Mouse (Mus musculus) myocyte (in vitro differentiated cells): ENCODE measurements around the gene Pgap2. TPM values are rescaled to one million over a fixed set of nuclear protein-coding genes. Genes with fewer than 3 reads are reported as not detected.
A peak's percentile ranks its signal among the peaks of the same experiment; 100 is the strongest.

Source experiments
- H3K27me3 ChIP-seq: one replicate; pipeline ENCODE4 v1.6.1; 2011; ENCODE audit not compliant: control insufficient read depth, insufficient read depth, insufficient read length
- H3K36me3 ChIP-seq: one replicate; pipeline ENCODE4 v1.6.1; 2011; ENCODE audit not compliant: control insufficient read depth, insufficient read depth
- H3K4me2 ChIP-seq: one replicate; pipeline ENCODE4 v1.6.1; 2011; ENCODE audit warnings: low read depth, control low read depth
- H3K4me3 ChIP-seq: one replicate; pipeline ENCODE4 v1.5.1; 2011; ENCODE audit warnings: mild to moderate bottlenecking, control low read depth, moderate library complexity
- H3K79me2 ChIP-seq: one replicate; pipeline ENCODE4 v1.6.1; 2011; ENCODE audit not compliant: control insufficient read depth, insufficient read depth
- H3ac ChIP-seq: one replicate; pipeline ENCODE4 v1.6.1; 2011; ENCODE audit not compliant: control insufficient read depth, insufficient read length
- CEBPB ChIP-seq: IDR thresholded peaks from 2 replicates; pipeline ENCODE4 v1.6.1; 2011; ENCODE audit warnings: mild to moderate bottlenecking, moderate library complexity; ENCODE audit not compliant: poor library complexity, insufficient read depth, severe bottlenecking
- E2F4 ChIP-seq: IDR thresholded peaks from one replicate; pipeline ENCODE4 v1.6.1; 2011; ENCODE audit warnings: mild to moderate bottlenecking, control low read depth, moderate library complexity; ENCODE audit not compliant: insufficient read depth
- MAX ChIP-seq: IDR thresholded peaks from one replicate; pipeline ENCODE4 v1.6.1; 2011; ENCODE audit warnings: low read depth, mild to moderate bottlenecking, control low read depth
- MYOD1 ChIP-seq, 3 experiments: IDR thresholded peaks; one replicate each; pipeline ENCODE4 v1.6.1; 2011; ENCODE audit warnings: control low read depth in 2 of 3, low read depth in 2 of 3, mild to moderate bottlenecking in 2 of 3, moderate library complexity in 1 of 3; ENCODE audit not compliant: insufficient read length in 2 of 3, control insufficient read depth in 1 of 3
- MYOG ChIP-seq, 3 experiments: IDR thresholded peaks; one replicate each; pipeline ENCODE4 v1.6.1; 2011; ENCODE audit warnings: control low read depth in 2 of 3, low read depth in 2 of 3, mild to moderate bottlenecking in 2 of 3; ENCODE audit not compliant: insufficient read length in 2 of 3, control insufficient read depth in 1 of 3, insufficient read depth in 1 of 3
- POLR2A ChIP-seq: IDR thresholded peaks from one replicate; pipeline ENCODE4 v1.6.1; 2011; ENCODE audit warnings: low read depth, mild to moderate bottlenecking, control low read depth, moderate library complexity; ENCODE audit not compliant: insufficient read length
- POLR2AphosphoS2 ChIP-seq: IDR thresholded peaks from one replicate; pipeline ENCODE4 v1.6.1; 2011; ENCODE audit warnings: low read depth, control low read depth; ENCODE audit not compliant: insufficient read length
- REST ChIP-seq: IDR thresholded peaks from one replicate; pipeline ENCODE4 v1.6.1; 2011; ENCODE audit warnings: mild to moderate bottlenecking, control low read depth, moderate library complexity; ENCODE audit not compliant: insufficient read depth, insufficient read length
- SRF ChIP-seq: IDR thresholded peaks from one replicate; pipeline ENCODE4 v1.6.1; 2011; ENCODE audit warnings: low read depth; ENCODE audit not compliant: control insufficient read depth, insufficient read length
- TCF12 ChIP-seq: IDR thresholded peaks from one replicate; pipeline ENCODE4 v1.6.1; 2011; ENCODE audit warnings: mild to moderate bottlenecking, control low read depth; ENCODE audit not compliant: poor library complexity, insufficient read depth, severe bottlenecking
- TCF3 ChIP-seq: IDR thresholded peaks from one replicate; pipeline ENCODE4 v1.6.1; 2011; ENCODE audit warnings: low read depth, control low read depth; ENCODE audit not compliant: insufficient read length
- USF1 ChIP-seq: IDR thresholded peaks from one replicate; pipeline ENCODE4 v1.6.1; 2011; ENCODE audit warnings: low read depth, mild to moderate bottlenecking, control low read depth, moderate library complexity
- polyA plus RNA-seq: library from polyadenylated mRNA; unstranded; fragments of >200 nt; fragmentation: generic; extraction: Trizol; gene quantifications from one replicate; pipeline ENCODE4 v1.2.1, GENCODE M21; 2012; ENCODE audit warnings: missing spikeins

Pgap2 gene
- polyA plus RNA-seq, 1 experiment, result 33.3 TPM

DNA sequence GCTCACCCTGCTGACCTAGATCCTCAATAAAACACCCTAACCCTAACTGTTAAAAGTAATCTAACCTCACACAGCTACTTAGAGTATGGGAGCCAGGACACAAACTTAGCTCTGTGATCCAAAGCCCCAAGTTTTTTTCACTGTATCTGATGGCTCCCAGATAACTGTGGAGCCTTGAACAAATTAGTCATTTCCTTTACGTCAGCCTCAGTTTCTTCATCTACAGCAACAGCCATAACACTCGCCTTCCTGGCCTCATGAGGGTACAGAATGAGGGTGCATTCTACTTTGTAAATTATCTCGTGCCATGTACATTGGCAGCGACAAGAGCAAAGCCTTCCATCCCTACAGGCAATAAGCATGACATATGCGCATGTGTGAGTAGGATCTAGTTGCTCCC is 32.4 kb downstream of the Pgap2 start:
- Histone ChIP-seq H3ac (no peak overlapping the region), H3K36me3 (peaks cover 7% of the 10 kb centered on the region), H3K27me3 (no peaks in the 10 kb centered on the region), H3K4me2 (no peak overlapping the region), H3K4me3 (no peak overlapping the region), H3K79me2 (peaks cover 58% of the 10 kb centered on the region)
- TF ChIP-seq MYOD1 (IDR thresholded peaks at IDR 0.05; ENCODE audit: control insufficient read depth in 1 of 3, insufficient read length in 2 of 3, low read depth in 2 of 3), result no peak
- TF ChIP-seq USF1, result no peak
- TF ChIP-seq MAX, result no peak

GRCm38 (mm10) chr7:102242917-102243316 is 32.9 kb downstream of the Pgap2 start:
- H3K36me3 ChIP-seq, result peaks cover 6% of the 10 kb centered on the region
- no peak overlapping the region for H3K4me2 ChIP-seq
- TF ChIP-seq USF1, result no peak
- no peak for TF ChIP-seq TCF3
- TF ChIP-seq MAX, result no peak
- TF ChIP-seq REST, result no peak
- no peak for TF ChIP-seq E2F4
- no peak for TF ChIP-seq POLR2A
- no peak for TF ChIP-seq TCF12
- no peak for TF ChIP-seq CEBPB
- TF ChIP-seq POLR2AphosphoS2, result no peak
- TF ChIP-seq SRF, result no peak
- no peak for TF ChIP-seq MYOD1 (IDR thresholded peaks at IDR 0.05; ENCODE audit: control insufficient read depth in 1 of 3, insufficient read length in 2 of 3, low read depth in 2 of 3)
- TF ChIP-seq MYOG (IDR thresholded peaks at IDR 0.05; ENCODE audit: control insufficient read depth in 1 of 3, insufficient read depth in 1 of 3, insufficient read length in 2 of 3, low read depth in 2 of 3), result no peak
- H3ac ChIP-seq, result no peak overlapping the region
- peaks cover 64% of the 10 kb centered on the region for H3K79me2 ChIP-seq
- H3K4me3 ChIP-seq, result no peak overlapping the region
- H3K27me3 ChIP-seq, result no peaks in the 10 kb centered on the region

GRCm38 (mm10) chr7:102243870-102244269 is 33.9 kb downstream of the Pgap2 start:
- Histone ChIP-seq H3K4me3 (no peak overlapping the region), H3K4me2 (no peak overlapping the region), H3K79me2 (peaks cover 73% of the 10 kb centered on the region), H3K27me3 (no peaks in the 10 kb centered on the region), H3ac (no peak overlapping the region), H3K36me3 (peaks cover 6% of the 10 kb centered on the region)
- TF ChIP-seq E2F4 (no peak), REST (no peak)

DNA sequence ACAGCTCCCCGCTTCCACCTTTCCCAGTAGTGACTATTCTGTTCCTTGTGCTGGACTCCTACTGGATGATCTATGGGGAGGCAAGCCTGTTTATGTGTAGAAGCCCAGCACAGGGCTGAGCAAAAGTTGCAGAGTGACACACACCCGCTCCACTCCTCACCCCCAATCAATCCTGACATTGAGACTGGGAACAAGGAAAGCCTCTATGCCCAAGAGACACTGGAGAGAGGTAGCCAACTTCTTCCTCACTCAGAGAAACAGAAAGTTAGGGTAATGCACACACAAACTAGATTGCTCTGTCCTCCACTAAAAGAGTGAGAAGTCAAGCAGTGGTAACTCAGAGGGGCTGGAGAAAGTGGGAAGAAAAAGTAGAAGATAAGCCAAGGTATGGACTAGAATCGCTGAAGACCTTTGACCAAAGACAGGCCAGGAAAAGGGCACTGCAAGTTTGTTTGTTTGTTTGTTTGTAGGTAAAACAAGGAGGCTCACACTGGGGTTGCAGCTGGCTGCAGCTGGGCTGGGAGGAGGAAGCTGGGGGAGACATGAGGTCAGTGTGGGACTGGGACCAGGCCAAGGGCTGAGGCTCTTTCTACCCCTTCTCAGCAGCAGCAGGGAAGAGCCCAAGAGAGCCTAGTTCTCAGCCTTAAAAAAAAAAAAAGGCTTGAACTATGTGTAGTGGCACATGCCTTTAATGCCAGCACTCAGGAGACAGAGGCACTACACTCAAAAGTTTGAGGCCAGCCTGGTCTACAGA is 35.0 kb downstream of the Pgap2 start:
- peaks cover 6% of the 10 kb centered on the region for H3K36me3 ChIP-seq
- no peak for TF ChIP-seq SRF
- no peak for TF ChIP-seq USF1
- TF ChIP-seq REST, result no peak
- no peak for TF ChIP-seq MAX
- TF ChIP-seq MYOD1 (IDR thresholded peaks at IDR 0.05; ENCODE audit: control insufficient read depth in 1 of 3, insufficient read length in 2 of 3, low read depth in 2 of 3), result no peak
- no peak for TF ChIP-seq TCF3
- TF ChIP-seq MYOG (IDR thresholded peaks at IDR 0.05; ENCODE audit: control insufficient read depth in 1 of 3, insufficient read depth in 1 of 3, insufficient read length in 2 of 3, low read depth in 2 of 3), result no peak
- TF ChIP-seq POLR2AphosphoS2, result no peak
- no peak for TF ChIP-seq POLR2A
- TF ChIP-seq E2F4, result no peak
- no peak for TF ChIP-seq CEBPB
- TF ChIP-seq TCF12, result no peak
- H3K79me2 ChIP-seq, result peaks cover 81% of the 10 kb centered on the region
- no peak overlapping the region for H3K4me2 ChIP-seq
- H3ac ChIP-seq, result no peak overlapping the region
- no peak overlapping the region for H3K4me3 ChIP-seq
- H3K27me3 ChIP-seq, result no peaks in the 10 kb centered on the region

- Histone ChIP-seq H3K27me3 (no peaks in the 10 kb centered on the region), H3K4me3 (no peak overlapping the region), H3K4me2 (peak overlapping the region; percentile 26), H3K36me3 (peaks cover 1% of the 10 kb centered on the region), H3K79me2 (peaks cover 81% of the 10 kb centered on the region), H3ac (no peak overlapping the region)
- no peak for TF ChIP-seq E2F4
- no peak for TF ChIP-seq POLR2AphosphoS2
- TF ChIP-seq MAX, result no peak
- TF ChIP-seq TCF12, result no peak
- no peak for TF ChIP-seq POLR2A
- no peak for TF ChIP-seq MYOD1 (IDR thresholded peaks at IDR 0.05; ENCODE audit: control insufficient read depth in 1 of 3, insufficient read length in 2 of 3, low read depth in 2 of 3)
- no peak for TF ChIP-seq SRF
- TF ChIP-seq USF1, result no peak
- no peak for TF ChIP-seq MYOG (IDR thresholded peaks at IDR 0.05; ENCODE audit: control insufficient read depth in 1 of 3, insufficient read depth in 1 of 3, insufficient read length in 2 of 3, low read depth in 2 of 3)
- no peak for TF ChIP-seq CEBPB
- TF ChIP-seq TCF3, result no peak
- no peak for TF ChIP-seq REST
Observed at GRCm38 (mm10) chr7:102245775-102246174, 35.8 kb downstream of the Pgap2 start.
